Mouse (Mus musculus): ENCODE results near the gene Otx1.

DNA sequence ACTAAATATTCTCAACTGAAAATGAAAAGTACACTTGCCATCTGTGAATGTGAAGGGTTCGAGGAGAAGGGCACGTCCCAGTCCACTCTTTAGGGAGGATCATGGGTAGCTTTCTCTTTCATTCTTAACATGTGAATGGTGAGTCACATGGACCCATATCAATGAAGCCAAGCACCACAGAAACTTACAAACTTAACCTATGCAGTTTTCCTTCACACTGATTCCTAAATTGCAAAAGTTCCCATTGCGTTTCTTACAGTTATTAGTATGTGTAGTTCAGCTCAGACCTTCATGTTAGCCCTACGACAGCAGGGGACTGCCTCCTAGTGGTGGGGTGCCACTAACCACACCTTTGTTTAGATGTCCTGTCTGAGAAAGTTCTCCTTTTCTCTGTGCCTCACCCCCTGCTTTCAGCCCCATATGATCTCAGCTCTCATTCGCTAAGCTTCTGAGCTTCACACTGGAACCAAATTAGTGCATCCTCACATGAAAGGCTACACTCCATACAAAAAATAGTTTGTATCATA is 28.6 kb downstream of the Otx1 start:
- TF ChIP-seq CTCF (IDR thresholded peaks at IDR 0.05; ENCODE audit: low read depth, low read length) = no peak
- TF ChIP-seq POLR2A (IDR thresholded peaks at IDR 0.05; ENCODE audit: borderline replicate concordance, low read depth, low read length) = no peak

All from bone marrow macrophage, adult 2 months (primary cell).